In the genomic region with DNA sequence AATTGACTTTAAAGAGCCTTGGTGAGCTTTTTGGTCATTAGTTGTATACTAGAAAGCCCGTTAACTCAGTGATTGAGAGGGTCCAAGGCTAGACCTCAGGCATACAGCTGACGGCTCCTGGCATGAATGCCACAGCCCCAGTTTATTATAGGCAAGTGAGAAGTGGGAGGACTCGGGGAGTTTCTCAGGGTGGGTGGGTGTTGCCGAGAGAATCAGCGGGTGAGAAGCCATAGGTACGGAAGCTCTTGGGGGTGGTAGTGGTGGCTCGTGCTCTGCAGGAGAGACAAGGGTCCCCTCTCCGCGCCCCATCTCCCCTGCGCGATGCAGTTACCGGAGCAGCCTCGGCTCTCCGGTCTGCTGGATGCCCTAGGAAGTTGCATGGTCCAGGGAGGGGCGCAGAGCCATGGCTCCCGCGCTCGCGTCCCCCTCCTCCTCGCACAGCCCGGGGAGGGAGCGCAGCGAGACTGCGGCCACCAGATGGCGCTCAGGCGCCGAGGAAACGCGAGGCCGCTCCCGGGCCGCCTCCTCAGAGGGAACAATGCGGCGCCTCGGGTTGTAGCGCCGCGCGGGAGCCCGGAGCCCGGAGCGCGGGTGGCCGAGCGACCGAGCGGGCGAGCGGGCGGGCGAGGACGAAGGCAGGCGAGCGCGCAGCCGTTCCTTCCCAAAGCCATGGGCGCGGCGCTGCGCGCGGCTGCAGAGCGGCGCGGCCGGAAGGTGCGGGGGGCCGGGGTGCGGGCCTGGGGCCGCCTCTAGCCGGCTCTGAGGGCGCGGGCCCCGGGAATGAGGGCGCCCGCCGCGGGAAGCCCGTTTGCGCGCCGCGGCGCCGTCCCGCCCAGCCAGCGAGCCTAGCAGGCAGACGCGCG, we compare ENCODE assay signal across 8 mouse cellular contexts. TPM values are rescaled to one million over a fixed set of nuclear protein-coding genes. Genes with fewer than 3 reads are reported as not detected.
DNase-seq lines count a peak whose midpoint lies in the region; ATAC-seq and TF ChIP-seq lines count a peak whose summit lies in the region.

Mgat5b (plus strand) TSS at position 541 of the 863 bp plus-strand sequence.

- H3K27me3 ChIP-seq in embryonic facial prominence, embryonic 10.5 days (replicated peaks; ENCODE audit: low read depth, poor library complexity, severe bottlenecking): peaks cover 87% of the 10 kb centered on the region
- H3K27me3 ChIP-seq in intestine, postnatal 0 days (replicated peaks; ENCODE audit: control insufficient read depth, insufficient read depth, low read length): peaks cover 60% of the 10 kb centered on the region
- H3K27me3 ChIP-seq in midbrain, embryonic 10.5 days (ENCODE audit: low read depth, poor library complexity, severe bottlenecking): peaks cover 73% of the 10 kb centered on the region

- peak within 1 kb of the TSS; percentile 94 for H3K4me2 ChIP-seq in intestine, postnatal 0 days (replicated peaks; ENCODE audit: low read depth)

- ATAC-seq in intestine, postnatal 0 days: peak; percentile 62

- 2% methylated on average over 90 of the region's 90 CpGs for WGBS in embryonic facial prominence, embryonic 10.5 days
- 2% methylated on average over 35 of the region's 90 CpGs for WGBS in intestine, postnatal 0 days
- 1% methylated on average over 69 of the region's 90 CpGs for WGBS in midbrain, embryonic 10.5 days

- 0 out of 2 replicates have a peak within 1 kb of the TSS, but pooled peaks have one; percentile 37 for H3K9ac ChIP-seq in intestine, postnatal 0 days (ENCODE audit: low read depth, low read length)

- H3K9me3 ChIP-seq in embryonic facial prominence, embryonic 10.5 days: no peaks in the 10 kb centered on the region
- no peaks in the 10 kb centered on the region for H3K9me3 ChIP-seq in intestine, postnatal 0 days (ENCODE audit: control insufficient read depth)
- H3K9me3 ChIP-seq in midbrain, embryonic 10.5 days (replicated peaks): no peaks in the 10 kb centered on the region

- no peaks in the 10 kb centered on the region for H3K36me3 ChIP-seq in embryonic facial prominence, embryonic 10.5 days (replicated peaks)
- H3K36me3 ChIP-seq in intestine, postnatal 0 days (ENCODE audit: control insufficient read depth, insufficient read depth): no peaks in the 10 kb centered on the region
- H3K36me3 ChIP-seq in midbrain, embryonic 10.5 days: peaks cover 6% of the 10 kb centered on the region

- DNase-seq in adrenal gland, postnatal 25 days: peak; percentile 91
- DNase-seq in embryonic facial prominence, embryonic 10.5 days (ENCODE audit: low spot score): peak; percentile 92
- DNase-seq in heart, adult 11 months: peak; percentile 96
- DNase-seq in left cerebral cortex, postnatal 36 days (ENCODE audit: low spot score in 2 of 2): peak; percentile 88 to 92
- peak; percentile 90 for DNase-seq in midbrain, embryonic 10.5 days (ENCODE audit: low spot score)
- DNase-seq in right cerebral cortex, postnatal 36 days (ENCODE audit: low spot score in 2 of 2): peak; percentile 77 to 78
- DNase-seq in urinary bladder, postnatal 4 days (ENCODE audit: low spot score in 2 of 2): peak; percentile 68 to 86

- peak within 1 kb of the TSS; percentile 92 for H3K27ac ChIP-seq in embryonic facial prominence, embryonic 10.5 days (replicated peaks)
- no peak within 1 kb of the TSS for H3K27ac ChIP-seq in intestine, postnatal 0 days (ENCODE audit: low read depth, low read length)
- peak within 1 kb of the TSS; percentile 96 for H3K27ac ChIP-seq in midbrain, embryonic 10.5 days (replicated peaks)

- TF ChIP-seq CTCF in intestine, postnatal 0 days (IDR thresholded peaks at IDR 0.05; ENCODE audit: low read depth): peak; percentile 94

- peak within 1 kb of the TSS; percentile 73 for H3K4me3 ChIP-seq in embryonic facial prominence, embryonic 10.5 days
- peak within 1 kb of the TSS; percentile 51 for H3K4me3 ChIP-seq in intestine, postnatal 0 days (ENCODE audit: low read depth, low read length)
- H3K4me3 ChIP-seq in midbrain, embryonic 10.5 days: peak within 1 kb of the TSS; percentile 85

- H3K4me1 ChIP-seq in embryonic facial prominence, embryonic 10.5 days: peaks cover 35% of the 10 kb centered on the region
- no peaks in the 10 kb centered on the region for H3K4me1 ChIP-seq in intestine, postnatal 0 days (replicated peaks; ENCODE audit: control insufficient read depth, insufficient read depth, low read length)
- H3K4me1 ChIP-seq in midbrain, embryonic 10.5 days: peaks cover 66% of the 10 kb centered on the region

- intact Hi-C loops in left cerebral cortex, postnatal 36 days (cut with DNase I): loop anchor here (1.0 to 5.0 kb wide), 3 partner anchors 100 to 139 kb away; no protein-coding TSS in a partner anchor

RNA-seq across cellular contexts. Expression of gene Mgat5b, which starts in this region (rescaled TPM):
- 0.57 and 0.94 TPM in 2 replicates for total RNA-seq in adrenal gland, postnatal 25 days (2021)
- polyA plus RNA-seq in embryonic facial prominence, embryonic 10.5 days (2016; fragmentation: Nextera tagmentation; extraction: Ambion mirVana): 2.3 and 3.3 TPM in 2 replicates
- 0.25 and 0.48 TPM in 2 replicates for polyA plus RNA-seq in intestine, postnatal 0 days (2015; fragmentation: Nextera tagmentation; extraction: Ambion mirVana)
- 10 to 100 TPM; 76.5 to 86.1 TPM for total RNA-seq in left cerebral cortex, postnatal 36 days (2021)
- polyA plus RNA-seq in midbrain, embryonic 10.5 days (2016; fragmentation: Nextera tagmentation; extraction: Ambion mirVana): 5.5 and 9.5 TPM in 2 replicates

Comparison
In these comparisons a context has a peak if more than half of its experiments do, and no peak if none do; other contexts are left out.
1. RNA of gene Mgat5b (total RNA-seq): 76.5 to 86.1 TPM in left cerebral cortex, postnatal 36 days; 0.57 to 0.94 TPM in adrenal gland, postnatal 25 days; every median in the first group is over 10 times any median in the second.
2. Peak in DNase-seq in adrenal gland, postnatal 25 days; RNA of the gene not detected or under 1 TPM.
3. Peak in ATAC-seq, H3K4me3 ChIP-seq, H3K9ac ChIP-seq and H3K4me2 ChIP-seq in intestine, postnatal 0 days; RNA of the gene not detected or under 1 TPM.
4. Peak in every context shown above with its lines, with median percentiles within 50 percentile points of each other: DNase-seq and H3K4me3 ChIP-seq.